Mouse (Mus musculus) adrenal gland, adult (tissue): ENCODE measurements around the gene Abcc9.

Experiments
- DNase-seq, 2 experiments: peaks; one replicate each; pipeline ENCODE4 v3.0.0; 2022 to 2023; ENCODE audit warnings: low spot score in 1 of 2; ENCODE audit not compliant: inconsistent age in 2 of 2

Gene Abcc9

DNA sequence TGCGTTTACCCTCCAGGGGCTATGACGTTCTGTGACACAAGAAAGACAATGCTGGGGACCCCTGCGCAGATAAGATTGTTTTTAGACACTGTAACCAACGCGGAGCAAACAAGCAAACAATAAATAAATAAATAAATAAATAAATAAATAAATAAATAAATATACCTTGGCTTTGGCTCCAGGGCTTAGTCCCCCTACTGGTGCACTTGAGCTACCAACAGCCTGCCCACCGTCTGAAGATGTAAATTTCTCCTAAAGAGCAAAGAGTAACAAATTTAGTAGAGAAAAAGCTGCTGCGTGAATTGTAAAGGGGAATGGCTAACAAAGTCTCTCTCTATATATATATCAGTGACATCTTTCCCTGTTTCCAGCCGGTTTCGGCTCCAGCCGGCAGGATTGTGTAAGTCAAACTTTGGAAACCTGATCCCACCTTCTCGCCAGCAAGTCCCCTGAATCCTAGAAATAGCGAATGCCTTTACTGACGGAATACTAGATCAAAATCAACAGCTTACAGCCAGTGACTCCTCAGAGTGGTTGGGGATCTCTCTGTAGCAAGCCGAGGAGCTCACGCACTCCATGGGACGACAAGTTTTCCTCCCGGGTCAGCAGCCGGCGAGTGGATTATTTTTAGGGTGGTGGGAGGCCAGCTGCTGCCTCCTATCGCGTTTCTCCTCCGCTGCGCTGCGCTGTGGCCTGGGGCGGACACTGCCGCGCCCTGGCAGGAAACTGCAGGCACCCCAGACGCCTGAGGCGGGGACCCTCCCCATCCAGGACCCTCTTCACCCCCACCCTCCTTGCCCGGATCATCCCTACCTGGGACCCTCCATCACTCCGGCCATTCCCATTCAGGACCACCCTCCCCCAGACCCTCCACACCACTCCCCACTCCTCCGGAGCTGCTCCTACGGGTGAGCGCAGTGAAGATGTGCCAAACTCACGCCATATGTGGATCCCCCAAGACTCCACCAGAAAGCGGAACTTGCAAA lies at the start of gene Abcc9:
Abcc9 (minus strand) TSS at position 664 of the 986 bp plus-strand sequence.
- DNase-seq, result peak in 1 of 2 experiments; percentile 47

DNA sequence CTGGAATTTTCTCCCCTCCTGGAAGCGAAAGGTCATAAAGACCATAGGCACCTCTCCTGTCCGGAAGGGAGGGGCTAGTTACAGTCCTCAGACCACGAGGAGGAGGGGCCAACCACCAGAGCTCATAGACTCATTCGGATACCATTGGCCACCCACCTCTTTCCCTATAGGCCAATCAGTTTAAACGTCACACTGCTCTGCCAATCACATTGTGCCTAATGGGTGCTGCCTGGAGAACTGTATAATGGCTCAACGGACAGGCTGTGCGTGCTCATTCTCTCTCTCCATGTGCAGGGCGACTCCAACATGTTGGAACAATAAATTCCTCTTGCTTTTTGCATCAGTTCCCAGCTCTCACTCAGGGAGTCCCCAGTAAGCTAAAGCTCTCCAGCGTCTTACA lies 49.2 kb upstream of the Abcc9 start:
- no peak for DNase-seq

DNA sequence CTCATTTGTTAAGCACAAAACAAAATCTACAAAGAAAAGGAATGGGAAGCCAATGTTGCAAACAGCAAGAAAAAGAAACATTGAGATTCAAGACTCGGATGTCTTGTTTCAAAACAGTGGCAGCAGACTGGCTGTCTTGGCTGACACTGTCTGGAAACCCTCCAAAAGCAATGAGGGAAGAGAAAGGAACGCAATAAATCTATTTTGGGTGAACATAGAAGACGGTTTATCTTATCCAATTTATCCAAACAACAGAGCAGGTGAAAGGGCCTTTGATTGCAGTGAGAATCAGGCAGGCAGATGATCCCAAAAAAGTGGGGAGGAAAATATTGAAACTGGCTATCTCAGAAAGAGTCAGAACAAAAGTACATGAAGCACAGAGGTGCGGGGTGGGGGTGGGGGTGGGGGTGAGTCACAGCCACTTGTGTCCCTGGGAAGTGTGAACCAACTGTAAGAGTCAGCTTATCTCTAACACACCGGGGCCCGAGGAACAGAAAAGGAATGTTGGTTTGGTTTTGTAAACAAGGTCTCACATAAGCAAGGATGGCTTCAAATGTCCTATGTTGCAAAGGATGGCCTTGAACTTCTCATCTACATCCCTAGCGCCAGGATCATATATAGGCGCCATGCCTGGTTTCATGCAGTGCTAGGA lies 46.1 kb upstream of the Abcc9 start:
- DNase-seq, result peak in 1 of 2 experiments; percentile 74

DNA sequence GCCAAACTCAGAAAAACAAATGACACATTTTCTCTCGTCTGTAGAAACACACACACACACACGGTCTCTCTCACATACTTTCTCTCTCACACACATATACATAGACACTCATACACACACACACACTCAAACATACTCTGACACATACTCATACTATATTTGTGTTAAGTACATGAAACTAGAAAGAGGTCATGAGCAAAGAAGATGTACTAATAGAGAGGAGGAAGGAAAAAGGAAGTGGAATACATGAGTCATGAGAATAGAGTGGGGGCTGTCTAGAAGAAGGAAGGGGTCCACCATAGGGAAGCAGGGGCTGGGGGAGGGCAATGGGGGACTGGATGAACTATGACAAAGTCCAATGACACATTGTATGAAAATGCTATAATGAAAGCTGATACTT lies 45.0 kb upstream of the Abcc9 start:
- DNase-seq, result no peak

DNA sequence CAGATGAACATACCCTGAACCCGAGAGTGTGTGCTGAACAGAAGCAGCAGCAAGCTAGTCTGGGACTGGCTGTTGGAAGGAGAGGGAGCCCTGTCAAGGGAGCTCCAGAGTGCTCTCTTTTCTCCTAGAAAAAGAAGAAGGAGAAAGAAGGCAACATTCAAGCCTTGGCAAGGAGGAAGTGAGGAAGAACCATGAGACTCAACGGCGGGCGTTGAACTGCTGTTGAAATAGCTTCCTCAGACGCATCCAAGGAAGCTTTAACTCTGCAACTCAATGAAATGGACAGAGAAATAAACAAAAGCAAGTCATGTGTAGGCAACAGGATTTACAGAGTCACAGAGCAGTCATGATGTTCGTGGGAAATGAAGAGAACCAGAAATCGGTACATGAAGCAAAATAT lies 44.6 kb upstream of the Abcc9 start:
- DNase-seq, result no peak

DNA sequence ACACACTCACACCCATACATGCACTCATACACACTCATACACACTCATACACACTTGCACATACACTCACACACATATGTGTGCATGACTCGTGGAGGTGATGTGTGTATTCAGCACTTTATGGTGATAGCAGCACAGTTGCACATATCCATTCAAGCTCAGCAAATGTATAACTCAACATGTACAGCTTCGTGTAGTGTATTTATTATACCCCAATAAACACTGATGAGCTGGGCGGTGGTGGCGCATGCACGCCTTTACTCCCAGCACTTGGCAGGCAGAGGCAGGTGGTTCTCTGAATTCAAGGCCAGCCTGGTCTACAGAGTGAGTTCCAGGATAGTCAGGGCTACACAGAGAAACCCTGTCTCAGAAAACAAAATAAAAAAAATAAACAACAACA lies 43.4 kb upstream of the Abcc9 start:
- no peak for DNase-seq

DNA sequence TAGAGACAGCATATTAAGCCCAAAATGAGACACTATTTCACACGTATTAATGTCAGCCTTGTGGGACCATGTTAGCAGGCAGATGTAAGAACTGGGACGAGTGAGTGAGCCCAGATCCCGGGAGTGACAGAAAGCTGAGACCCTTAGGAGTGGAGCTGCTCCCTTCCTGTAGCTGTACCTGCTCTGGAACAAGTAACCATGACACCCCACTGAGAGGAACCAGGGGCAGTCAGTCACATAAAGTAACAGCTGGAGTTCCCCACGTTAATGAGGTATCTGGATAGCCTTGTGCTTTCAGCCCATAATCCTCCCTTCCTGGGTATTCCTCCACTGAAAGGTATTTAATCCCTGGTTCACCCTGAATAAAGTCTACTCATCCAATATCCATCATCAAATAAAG lies 41.1 kb upstream of the Abcc9 start:
- no peak for DNase-seq

DNA sequence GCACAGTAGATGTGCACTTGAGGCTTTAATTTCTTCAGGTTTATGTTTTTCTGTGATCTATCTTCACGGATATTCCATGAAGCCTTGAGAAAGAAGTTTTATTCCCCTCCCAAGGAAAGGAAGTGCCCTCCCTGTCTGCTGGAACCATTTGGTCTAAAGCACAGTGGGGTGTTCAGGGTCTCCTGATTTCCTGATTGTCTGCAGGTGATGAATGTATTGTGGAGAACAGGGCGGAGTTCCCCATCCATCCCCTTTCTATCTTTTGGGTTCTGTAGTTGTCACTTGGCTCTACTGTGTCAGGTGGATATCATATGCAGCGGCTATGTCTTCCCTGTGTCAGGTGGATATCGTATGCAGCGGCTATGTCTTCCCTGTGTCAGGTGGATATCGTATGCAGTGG lies 39.6 kb upstream of the Abcc9 start:
- no peak for DNase-seq

DNA sequence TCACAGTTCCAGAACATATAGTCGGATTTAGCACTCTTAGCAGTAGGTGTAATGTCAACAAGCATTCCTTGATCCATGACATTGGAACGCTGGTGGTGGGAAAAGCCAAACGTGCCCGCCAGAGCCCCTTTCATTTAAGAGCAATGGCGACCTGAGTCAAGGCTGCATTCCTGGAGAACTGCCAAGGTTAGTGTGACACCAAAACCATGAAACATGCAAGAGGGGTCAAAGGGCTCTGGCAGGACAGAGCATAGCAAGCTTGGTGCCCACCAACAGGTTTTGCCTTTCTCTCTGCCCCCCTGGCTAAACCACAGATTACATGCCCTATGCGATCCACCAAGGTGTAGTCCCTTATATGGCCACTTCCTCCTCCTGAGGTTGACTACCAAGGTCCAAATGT lies 36.5 kb upstream of the Abcc9 start:
- DNase-seq, result no peak

DNA sequence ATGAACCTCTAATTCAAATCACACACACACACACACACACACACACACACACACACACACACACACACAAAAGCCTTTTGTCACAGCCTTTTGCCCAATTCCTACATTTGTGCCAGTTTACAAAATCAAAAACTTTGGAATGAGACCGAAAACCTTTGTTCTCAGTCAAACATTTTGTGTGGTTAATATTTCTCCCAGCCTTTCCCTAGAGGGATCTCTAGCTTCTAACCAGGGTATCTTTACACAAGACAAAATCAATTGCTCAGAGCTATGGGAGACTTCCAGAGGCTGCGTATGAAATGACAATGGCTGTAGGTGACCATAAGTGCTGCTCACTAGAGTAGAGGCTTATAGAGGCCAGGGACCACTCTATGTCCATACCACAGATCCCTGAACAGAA lies 36.1 kb upstream of the Abcc9 start:
- DNase-seq, result no peak

DNA sequence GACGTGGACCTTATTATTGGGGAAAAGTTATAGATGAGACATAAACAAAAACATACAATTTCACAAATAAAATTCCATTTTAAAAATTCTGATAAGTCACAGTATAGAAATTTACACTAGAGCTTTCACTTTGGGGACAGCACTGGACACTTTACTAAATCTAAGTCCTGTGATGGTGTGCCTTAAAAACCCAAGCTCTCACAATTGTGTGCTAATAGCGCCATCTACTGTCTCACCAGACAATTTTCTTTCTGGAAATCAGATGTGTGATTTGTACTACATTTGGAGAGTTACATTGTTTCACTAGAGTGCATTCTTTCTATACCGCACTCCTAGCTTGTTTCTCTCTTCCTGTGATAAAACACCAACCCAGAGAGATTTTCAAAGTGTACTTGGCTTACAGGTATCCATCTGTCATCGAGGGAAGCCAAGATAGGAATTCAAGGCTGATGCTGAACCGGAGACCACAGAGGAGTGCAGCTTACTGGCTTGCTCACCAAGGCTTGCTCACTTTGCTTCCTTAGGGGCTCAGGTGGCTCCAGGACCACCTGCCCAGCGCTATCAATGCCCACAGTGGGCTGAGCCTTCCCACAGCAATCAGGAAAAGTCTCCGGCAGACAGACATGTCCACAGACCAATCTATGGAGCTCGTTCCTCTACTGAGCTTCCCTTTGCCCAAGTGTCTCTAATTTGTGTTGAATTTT lies 33.3 kb upstream of the Abcc9 start:
- peak in 1 of 2 experiments; percentile 75 for DNase-seq

DNA sequence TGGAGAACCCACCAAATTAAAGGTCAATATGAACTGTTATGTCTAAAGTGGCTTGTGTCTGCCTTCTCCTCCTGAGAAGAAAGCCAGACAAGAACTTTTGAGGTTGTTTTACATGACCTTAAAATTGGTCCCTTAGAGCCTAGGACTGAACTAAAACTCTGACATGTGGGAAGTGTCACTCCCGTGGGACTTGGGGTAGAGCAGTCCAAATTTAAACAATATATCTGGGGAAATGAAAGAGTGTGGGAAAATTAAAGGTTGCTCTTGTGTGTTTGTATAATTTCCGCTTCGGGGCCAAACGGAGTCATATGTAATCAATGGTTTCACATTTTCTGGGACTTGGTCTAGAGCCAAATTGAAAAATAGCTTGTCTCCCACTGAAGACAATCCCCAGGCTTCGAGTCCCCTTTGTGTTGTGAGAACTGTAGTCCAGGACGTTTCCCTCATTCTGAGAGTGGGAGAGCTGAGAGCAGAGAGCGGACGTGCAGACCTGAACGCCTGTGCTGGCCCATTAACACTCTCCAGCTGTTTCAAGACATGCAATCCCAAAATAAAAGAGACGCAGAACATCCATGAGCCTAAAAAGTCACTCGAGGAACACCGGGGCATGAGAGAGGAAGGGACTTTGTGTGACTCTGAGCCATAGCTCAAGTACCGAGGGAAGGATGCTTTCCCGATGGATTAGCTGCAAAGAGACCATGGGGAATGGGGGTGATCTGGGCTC lies 30.6 kb upstream of the Abcc9 start:
- DNase-seq, result no peak

DNA sequence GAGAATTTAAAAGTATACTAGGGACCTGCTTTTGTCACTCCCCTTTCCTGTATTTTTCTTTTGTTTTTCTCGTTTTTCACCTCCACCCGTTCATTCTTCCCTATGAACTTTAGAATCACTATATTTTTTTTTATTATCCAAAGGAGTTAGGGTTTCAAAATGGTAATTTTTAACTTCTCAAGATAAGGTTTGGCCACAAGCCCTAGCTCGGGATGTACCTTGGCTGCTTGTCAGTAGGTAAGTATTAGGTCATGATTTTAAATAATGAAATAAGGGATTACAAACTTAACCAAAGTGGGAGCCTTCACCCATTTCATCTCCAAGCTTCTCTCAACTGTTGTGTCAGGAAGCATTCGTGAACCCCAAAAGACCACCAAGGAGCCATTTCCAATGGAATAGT lies 23.9 kb upstream of the Abcc9 start:
- no peak for DNase-seq

DNA sequence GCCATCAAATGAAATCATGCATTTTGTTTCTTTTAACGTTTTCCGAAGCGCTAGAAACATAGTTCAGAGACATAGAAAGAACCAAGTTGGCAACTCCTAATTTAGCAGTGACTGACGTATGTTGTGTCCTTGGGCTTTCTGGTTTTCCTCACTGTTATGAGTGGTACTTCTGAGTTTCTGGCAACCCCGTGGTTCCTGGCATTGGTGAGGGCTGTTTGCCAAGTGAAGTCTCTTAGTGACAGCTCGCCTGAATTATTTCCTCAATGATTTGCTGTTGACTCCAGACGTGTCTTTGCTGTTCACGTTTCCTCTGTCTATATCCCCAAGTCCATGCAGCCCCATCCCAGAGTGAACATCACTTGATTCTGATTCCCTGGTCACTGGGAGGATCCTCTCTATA lies 19.6 kb upstream of the Abcc9 start:
- peak; percentile 47 to 88 for DNase-seq

DNA sequence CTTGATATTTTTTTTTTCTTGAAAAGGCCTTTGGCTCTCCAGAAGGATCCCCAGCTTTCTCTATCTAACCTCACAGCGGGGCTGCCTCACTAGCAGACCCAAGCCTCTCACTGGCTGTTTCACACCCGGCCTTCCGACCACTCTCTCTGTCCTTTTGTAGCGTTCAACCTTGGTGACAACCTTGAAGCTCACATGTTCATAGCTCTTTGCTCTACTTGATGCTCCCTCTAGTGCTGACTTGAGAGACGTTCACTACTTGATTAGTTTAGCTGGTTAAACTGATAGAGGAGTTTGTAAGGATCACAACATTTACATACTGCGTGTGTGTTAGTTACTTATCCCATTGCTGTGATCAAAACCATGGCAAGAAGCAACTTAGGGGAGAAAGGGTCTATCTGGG lies 18.5 kb upstream of the Abcc9 start:
- peak in 1 of 2 experiments; percentile 49 for DNase-seq

DNA sequence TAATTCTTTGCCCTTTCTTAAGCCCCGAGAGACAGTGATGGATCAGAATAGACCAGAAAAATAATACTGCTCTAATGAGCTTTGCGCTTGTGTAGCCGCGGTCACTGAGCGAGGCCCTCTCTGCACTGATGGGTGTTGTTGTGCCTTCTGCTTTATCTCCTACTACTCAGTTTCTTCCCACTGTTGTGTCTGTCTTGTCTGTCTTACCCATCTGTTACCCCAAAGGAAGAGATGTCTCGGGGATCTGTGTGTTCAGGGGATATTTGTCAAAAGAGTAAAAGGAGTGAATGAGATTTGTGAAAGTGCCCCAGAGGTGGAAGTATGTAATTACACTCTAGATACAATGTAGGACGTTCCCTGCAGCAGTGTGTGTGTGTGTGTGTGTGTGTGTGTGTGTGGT lies 16.1 kb upstream of the Abcc9 start:
- DNase-seq, result no peak

DNA sequence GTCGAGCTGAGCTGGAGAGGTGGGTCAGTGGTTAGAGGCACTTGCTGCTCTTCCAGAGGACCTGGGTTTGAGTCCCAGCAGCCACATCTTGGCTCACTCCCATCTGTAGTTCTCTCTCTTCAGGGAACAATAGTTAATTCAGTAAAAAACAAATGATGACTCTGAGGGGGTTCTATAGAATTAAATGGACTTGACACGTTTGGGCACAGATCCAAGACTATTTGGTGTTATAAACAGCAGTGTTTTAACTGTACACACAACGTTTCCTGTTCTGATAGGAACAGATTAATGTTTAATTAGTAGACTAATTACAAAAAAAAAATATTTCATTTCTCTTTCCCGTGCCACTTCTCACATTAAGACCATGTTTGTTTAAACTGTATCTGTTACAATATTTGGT lies 15.1 kb upstream of the Abcc9 start:
- no peak for DNase-seq

DNA sequence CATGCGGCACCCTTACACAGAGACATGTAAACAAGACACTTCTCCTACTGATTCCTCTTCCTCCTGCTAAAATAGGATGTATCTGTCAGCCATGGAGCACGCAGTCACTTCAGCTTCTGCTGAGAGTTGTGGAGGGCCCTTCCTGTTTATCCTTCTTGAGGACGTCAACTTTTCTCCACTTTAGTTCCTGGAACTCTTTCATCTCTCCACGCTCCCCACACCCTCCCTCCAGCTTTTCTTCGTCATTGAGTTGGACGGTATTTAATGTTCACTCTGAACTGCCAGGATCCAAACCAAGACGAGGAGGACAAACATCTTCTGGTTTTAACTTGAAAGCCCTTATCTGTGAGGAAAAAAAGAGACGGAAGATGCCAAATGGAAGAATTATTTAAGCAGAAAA lies 12.9 kb upstream of the Abcc9 start:
- no peak for DNase-seq

DNA sequence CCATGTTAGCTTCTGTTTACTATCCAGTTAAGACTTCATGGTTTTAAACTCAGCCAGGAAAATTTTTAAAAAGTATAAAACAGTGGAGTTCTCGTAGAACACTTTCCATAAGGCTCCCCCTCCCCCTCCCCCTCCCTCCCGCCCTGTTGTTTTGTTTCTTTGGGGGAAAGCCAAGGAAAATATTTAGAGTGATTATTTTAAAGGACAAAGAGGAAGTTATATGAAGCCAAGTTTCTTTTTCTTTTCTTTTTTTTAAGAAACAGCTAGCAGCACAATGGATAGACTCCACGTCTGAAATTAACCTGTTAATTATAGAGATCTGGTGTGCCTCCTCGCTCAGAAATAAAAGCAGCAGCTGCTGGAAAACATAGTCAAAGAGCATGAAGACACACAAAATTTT lies 9.0 kb upstream of the Abcc9 start:
- no peak for DNase-seq

DNA sequence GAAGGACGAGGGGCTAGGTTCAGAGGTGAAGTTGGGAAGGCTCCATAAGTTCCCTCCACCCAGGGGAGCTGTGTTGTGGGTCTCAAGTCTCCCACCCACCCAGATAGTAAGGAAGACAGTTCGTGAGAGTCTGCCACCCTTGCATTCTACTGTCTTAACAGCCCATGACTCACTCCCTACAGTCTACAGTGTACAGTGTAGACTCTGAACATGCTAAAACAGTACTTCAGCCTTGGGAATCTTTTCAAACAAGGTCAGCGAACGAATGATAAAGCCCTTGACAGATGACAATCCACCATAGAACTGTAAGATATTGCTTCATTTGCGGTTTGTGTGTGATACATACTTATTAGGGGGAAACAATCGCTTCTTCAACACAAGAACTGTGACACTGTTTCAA lies 8.6 kb upstream of the Abcc9 start:
- peak in 1 of 2 experiments; percentile 76 for DNase-seq

DNA sequence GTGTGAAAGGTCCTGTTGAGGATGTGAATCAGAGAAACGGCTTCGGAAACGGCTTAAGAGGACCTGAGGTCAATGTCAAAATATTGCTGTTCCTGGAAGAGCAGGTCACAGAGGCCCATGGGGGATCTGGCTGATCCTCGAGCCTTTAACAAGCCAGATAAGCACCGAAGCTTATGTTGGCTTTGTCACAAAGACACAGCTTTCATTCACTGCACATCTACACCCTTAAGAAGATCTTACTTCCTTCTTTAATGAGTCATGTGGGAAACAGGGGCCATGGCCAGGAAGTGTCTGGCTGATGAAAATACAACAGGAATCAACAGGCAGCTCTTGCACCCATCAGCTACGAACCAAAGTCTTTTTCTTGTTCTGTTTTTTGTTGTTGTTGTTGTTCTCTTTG lies 6.3 kb upstream of the Abcc9 start:
- no peak for DNase-seq
